Mouse (Mus musculus) left cerebral cortex, adult 11 months (tissue): ENCODE measurements around the gene Krtap26-1.

ENCODE experiments used
- DNase-seq: peaks from one replicate; pipeline ENCODE4 v3.0.0; 2022; ENCODE audit warnings: low spot score

The Krtap26-1 gene

GRCm38 (mm10) chr16:88647358-88647846 is at the start of gene Krtap26-1:
Gene Krtap26-1 (minus strand): TSS chr16:88647796.
- no peak for DNase-seq

GRCm38 (mm10) chr16:88696256-88696655 is 48.7 kb upstream of the Krtap26-1 start:
- no peak for DNase-seq

- DNase-seq = no peak
Observed at GRCm38 (mm10) chr16:88681282-88681681, 33.7 kb upstream of the Krtap26-1 start.

GRCm38 (mm10) chr16:88679099-88679498 is 31.5 kb upstream of the Krtap26-1 start:
- DNase-seq = no peak

- DNase-seq = no peak
Observed at GRCm38 (mm10) chr16:88671571-88671970, 24.0 kb upstream of the Krtap26-1 start, which contains the start of gene Krtap27-1. Gene Krtap27-1 (minus strand): TSS chr16:88671671.

- no peak for DNase-seq
Observed at GRCm38 (mm10) chr16:88657426-88657825, 9.8 kb upstream of the Krtap26-1 start.

- DNase-seq = no peak
Observed at GRCm38 (mm10) chr16:88651952-88652351, 4.4 kb upstream of the Krtap26-1 start.

- no peak for DNase-seq
Observed at GRCm38 (mm10) chr16:88651082-88651481, 3.5 kb upstream of the Krtap26-1 start.

- no peak for DNase-seq
Observed at GRCm38 (mm10) chr16:88646366-88647111, 1.1 kb downstream of the Krtap26-1 start.

GRCm38 (mm10) chr16:88640053-88640452 is 7.5 kb downstream of the Krtap26-1 start:
- DNase-seq = no peak

GRCm38 (mm10) chr16:88635142-88635541 is 12.5 kb downstream of the Krtap26-1 start:
- DNase-seq = no peak

- no peak for DNase-seq
Observed at GRCm38 (mm10) chr16:88631474-88631873, 16.1 kb downstream of the Krtap26-1 start.

- no peak for DNase-seq
Observed at GRCm38 (mm10) chr16:88627566-88627965, 20.0 kb downstream of the Krtap26-1 start, which contains the start of gene 2310079G19Rik. Gene 2310079G19Rik (minus strand): TSS chr16:88627666.

- no peak for DNase-seq
Observed at GRCm38 (mm10) chr16:88612712-88613111, 34.9 kb downstream of the Krtap26-1 start.

GRCm38 (mm10) chr16:88611922-88612321 is 35.7 kb downstream of the Krtap26-1 start, which contains the start of gene Krtap24-1:
Gene Krtap24-1 (minus strand): TSS chr16:88612279.
- no peak for DNase-seq

GRCm38 (mm10) chr16:88604570-88604969 is 43.0 kb downstream of the Krtap26-1 start:
- no peak for DNase-seq

- DNase-seq = no peak
Observed at GRCm38 (mm10) chr16:88602464-88602863, 45.1 kb downstream of the Krtap26-1 start.

GRCm38 (mm10) chr16:88600303-88600702 is 47.3 kb downstream of the Krtap26-1 start:
- no peak for DNase-seq

GRCm38 (mm10) chr16:88599504-88600237 is 47.9 kb downstream of the Krtap26-1 start:
- no peak for DNase-seq
